Mouse (Mus musculus) inflammation-experienced regulatory T-cells, adult 6 months (primary cell): ENCODE data around the gene Sirt2. TPM values are rescaled to one million over a fixed set of nuclear protein-coding genes. Genes with fewer than 3 reads are reported as not detected.

ENCODE experiments used
- ATAC-seq: one replicate; pipeline ENCODE4 v1.8.0; 2017
- polyA plus RNA-seq, 3 experiments: library from polyadenylated mRNA; unstranded; fragments of 100-300 nt; shearing (Covaris generic); gene quantifications; one replicate each; pipeline ENCODE4 v1.2.1; 2017

Gene Sirt2
- polyA plus RNA-seq, 3 experiments from 2014 or later, result 65.3 to 134 (median 90.9) TPM

GRCm38 (mm10) chr7:28799994-28800393, 33.5 kb downstream of the Sirt2 start:
- ATAC-seq, result peak; percentile 79

GRCm38 (mm10) chr7:28801451-28801850, 34.9 kb downstream of the Sirt2 start:
- ATAC-seq, result no peak

- ATAC-seq, result no peak
Observed at GRCm38 (mm10) chr7:28801901-28802670, 35.6 kb downstream of the Sirt2 start.

- ATAC-seq, result peak; percentile 33
Observed at GRCm38 (mm10) chr7:28802846-28803588, 36.5 kb downstream of the Sirt2 start.

GRCm38 (mm10) chr7:28803756-28804155, 37.2 kb downstream of the Sirt2 start:
- no peak for ATAC-seq

- ATAC-seq, result no peak
Observed at GRCm38 (mm10) chr7:28806869-28807268, 40.3 kb downstream of the Sirt2 start.

- no peak for ATAC-seq
Observed at GRCm38 (mm10) chr7:28807641-28808220, 41.2 kb downstream of the Sirt2 start.

GRCm38 (mm10) chr7:28808221-28808941, 41.8 kb downstream of the Sirt2 start, which contains the start of gene Hnrnpl:
TSS of gene Hnrnpl (plus strand) at chr7:28808541.
- peak; percentile 21 for ATAC-seq

- ATAC-seq, result peak; percentile 47
Observed at GRCm38 (mm10) chr7:28808957-28809393, 42.4 kb downstream of the Sirt2 start.

- ATAC-seq, result peak; percentile 22
Observed at GRCm38 (mm10) chr7:28809401-28810089, 43.0 kb downstream of the Sirt2 start.

- peak; percentile 78 for ATAC-seq
Observed at GRCm38 (mm10) chr7:28810107-28811066, 43.9 kb downstream of the Sirt2 start.

GRCm38 (mm10) chr7:28811228-28811627, 44.7 kb downstream of the Sirt2 start:
- peak; percentile 2 for ATAC-seq

GRCm38 (mm10) chr7:28811640-28812275, 45.2 kb downstream of the Sirt2 start:
- no peak for ATAC-seq

- ATAC-seq, result no peak
Observed at GRCm38 (mm10) chr7:28812436-28812835, 45.9 kb downstream of the Sirt2 start.

- no peak for ATAC-seq
Observed at GRCm38 (mm10) chr7:28812949-28813348, 46.4 kb downstream of the Sirt2 start.

- no peak for ATAC-seq
Observed at GRCm38 (mm10) chr7:28814306-28815034, 47.9 kb downstream of the Sirt2 start.

GRCm38 (mm10) chr7:28815230-28815629, 48.7 kb downstream of the Sirt2 start:
- no peak for ATAC-seq

GRCm38 (mm10) chr7:28816201-28816600, 49.7 kb downstream of the Sirt2 start:
- no peak for ATAC-seq

GRCm38 (mm10) chr7:28816920-28817319, 50.4 kb downstream of the Sirt2 start:
- no peak for ATAC-seq

- ATAC-seq, result no peak
Observed at GRCm38 (mm10) chr7:28817524-28817923, 51.0 kb downstream of the Sirt2 start.
